Mouse (Mus musculus) NIH3T3 (cell line): Measurements from ENCODE around the gene Cadps2.

ENCODE experiments used
- DNase-seq: peaks from one replicate; pipeline ENCODE4 v3.0.0-alpha.2; 2012; ENCODE audit warnings: low read depth

The Cadps2 gene

GRCm38 (mm10) chr6:23251431-23251830 lies 587.8 kb downstream of the Cadps2 start:
- DNase-seq, result no peak

GRCm38 (mm10) chr6:23250288-23250955 lies 588.8 kb downstream of the Cadps2 start:
- no peak for DNase-seq

GRCm38 (mm10) chr6:23249616-23250287 lies 589.5 kb downstream of the Cadps2 start:
- DNase-seq, result no peak

GRCm38 (mm10) chr6:23249053-23249401 lies 590.2 kb downstream of the Cadps2 start:
- no peak for DNase-seq

- DNase-seq, result no peak
These were observed 590.7 kb downstream of the Cadps2 start, which contains the start of gene Fezf1 for GRCm38 (mm10) chr6:23248313-23249052. Gene Fezf1 (minus strand): TSS chr6:23248362.

- no peak for DNase-seq
These were observed 591.5 kb downstream of the Cadps2 start for GRCm38 (mm10) chr6:23247512-23248312.

GRCm38 (mm10) chr6:23246790-23247511 lies 592.3 kb downstream of the Cadps2 start:
- DNase-seq, result no peak

GRCm38 (mm10) chr6:23246061-23246789 lies 593.0 kb downstream of the Cadps2 start:
- no peak for DNase-seq

GRCm38 (mm10) chr6:23245545-23246011 lies 593.6 kb downstream of the Cadps2 start:
- no peak for DNase-seq

- DNase-seq, result no peak
These were observed 594.1 kb downstream of the Cadps2 start for GRCm38 (mm10) chr6:23245121-23245520.

GRCm38 (mm10) chr6:23243821-23244760 lies 595.1 kb downstream of the Cadps2 start:
- peak; percentile 14 for DNase-seq
